Mouse (Mus musculus): ENCODE results near the gene Csk. TPM values are rescaled to one million over a fixed set of nuclear protein-coding genes. Genes with fewer than 3 reads are reported as not detected.

Gene Csk
- total and polyA plus RNA-seq, 2 experiments from 2014 or later = 10.8 to 54.2 TPM

DNA sequence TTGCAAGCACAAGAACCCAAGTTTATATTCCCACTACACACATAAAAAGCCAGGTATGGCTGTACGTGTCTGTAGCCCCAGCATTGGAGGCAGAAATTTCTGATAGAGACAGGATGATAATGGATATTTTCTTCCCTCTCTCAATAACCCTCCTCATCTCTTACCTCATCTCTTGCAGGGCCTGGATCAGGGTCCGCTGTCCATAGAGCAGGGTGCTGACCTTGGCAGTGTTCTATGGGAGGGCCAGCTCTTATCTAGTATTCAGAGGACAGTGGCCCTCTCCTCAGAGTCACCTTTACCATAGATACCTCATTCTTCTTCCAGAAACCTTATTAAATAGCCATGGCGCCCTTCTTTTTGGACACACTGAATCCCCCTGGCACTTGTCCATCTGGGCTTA, 43.6 kb downstream of the Csk start:
- DNase-seq (ENCODE audit: low spot score) (no peak), ATAC-seq (ENCODE audit: insufficient read depth, low read depth) (no peak)
- Histone ChIP-seq H3K36me3 (replicated peaks; ENCODE audit: control insufficient read depth, insufficient read depth, low read length) (no peaks in the 10 kb centered on the region), H3K9ac (replicated peaks; ENCODE audit: low read depth, low read length) (no peak overlapping the region), H3K4me3 (ENCODE audit: low read depth, low read length) (no peak overlapping the region), H3K4me2 (ENCODE audit: low read depth, low read length) (no peak overlapping the region), H3K4me1 (ENCODE audit: control insufficient read depth, insufficient read depth) (0 out of 2 replicates have a peak, but pooled peaks cover under 1% of the 10 kb centered on the region), H3K27me3 (ENCODE audit: control insufficient read depth, insufficient read depth, low read length) (peaks cover 30% of the 10 kb centered on the region), H3K27ac (ENCODE audit: low read depth) (no peak overlapping the region), H3K9me3 (replicated peaks; ENCODE audit: control insufficient read depth, low read length) (no peaks in the 10 kb centered on the region)
- 52% methylated on average over 3 of the region's 3 CpGs for WGBS
- TF ChIP-seq EP300 (IDR thresholded peaks at IDR 0.05; ENCODE audit: low read depth) (no peak), CTCF (IDR thresholded peaks at IDR 0.05; ENCODE audit: low read depth) (no peak)

DNA sequence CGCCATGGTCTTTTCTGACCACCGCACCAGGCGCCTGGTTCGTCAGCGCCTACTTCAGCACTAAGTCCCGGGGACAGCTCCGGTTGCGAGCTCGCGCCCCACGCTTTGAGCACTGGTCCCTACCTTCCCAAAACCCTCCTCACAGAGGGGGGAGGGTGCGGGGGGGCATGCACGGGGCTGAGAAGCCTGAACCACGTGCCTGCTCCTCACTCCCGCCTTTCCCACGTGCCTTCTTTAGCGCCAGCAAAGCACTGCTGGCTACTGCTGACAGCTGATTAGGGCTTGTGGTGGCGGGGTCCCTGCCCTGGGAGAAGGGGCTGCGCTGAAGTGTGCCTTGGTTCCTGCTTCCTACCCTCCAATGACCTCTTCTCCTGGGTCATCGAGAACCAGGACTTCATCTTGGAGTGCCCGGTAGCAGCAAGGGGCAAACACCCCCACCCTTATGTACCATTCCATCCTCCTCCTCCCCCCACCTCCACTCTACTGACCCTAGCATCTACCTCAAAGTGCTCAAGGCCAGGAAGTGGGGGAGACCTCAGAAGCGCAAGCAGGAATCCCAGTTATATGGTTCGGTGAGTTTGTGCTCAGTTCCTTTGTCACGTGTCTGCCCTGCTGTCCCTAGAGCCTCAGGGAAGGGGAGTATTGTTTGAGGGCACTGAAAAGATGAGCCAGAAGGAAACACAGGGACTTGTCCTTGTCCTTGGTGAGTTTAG, 47.1 kb downstream of the Csk start, which contains the start of gene Cplx3:
Gene Cplx3, minus strand, starts transcription at position 143 of the 713 bp plus-strand sequence.
- no peak within 1 kb of the TSS for H3K4me3 ChIP-seq (ENCODE audit: low read depth, low read length)
- H3K4me2 ChIP-seq (ENCODE audit: low read depth, low read length) = no peak within 1 kb of the TSS
- H3K9me3 ChIP-seq (replicated peaks; ENCODE audit: control insufficient read depth, low read length) = no peaks in the 10 kb centered on the region
- DNase-seq (ENCODE audit: low spot score) (peak; percentile 65), ATAC-seq (ENCODE audit: insufficient read depth, low read depth) (peak; percentile 83)
- no peak within 1 kb of the TSS for H3K9ac ChIP-seq (replicated peaks; ENCODE audit: low read depth, low read length)
- H3K27ac ChIP-seq (ENCODE audit: low read depth) = no peak within 1 kb of the TSS
- TF ChIP-seq CTCF (IDR thresholded peaks at IDR 0.05; ENCODE audit: low read depth) (no peak), EP300 (IDR thresholded peaks at IDR 0.05; ENCODE audit: low read depth) (no peak)
- no peaks in the 10 kb centered on the region for H3K36me3 ChIP-seq (replicated peaks; ENCODE audit: control insufficient read depth, insufficient read depth, low read length)
- WGBS = 3% methylated on average over 24 of the region's 24 CpGs
- H3K27me3 ChIP-seq (ENCODE audit: control insufficient read depth, insufficient read depth, low read length) = peaks cover 32% of the 10 kb centered on the region
- peaks cover 4% of the 10 kb centered on the region for H3K4me1 ChIP-seq (ENCODE audit: control insufficient read depth, insufficient read depth)

DNA sequence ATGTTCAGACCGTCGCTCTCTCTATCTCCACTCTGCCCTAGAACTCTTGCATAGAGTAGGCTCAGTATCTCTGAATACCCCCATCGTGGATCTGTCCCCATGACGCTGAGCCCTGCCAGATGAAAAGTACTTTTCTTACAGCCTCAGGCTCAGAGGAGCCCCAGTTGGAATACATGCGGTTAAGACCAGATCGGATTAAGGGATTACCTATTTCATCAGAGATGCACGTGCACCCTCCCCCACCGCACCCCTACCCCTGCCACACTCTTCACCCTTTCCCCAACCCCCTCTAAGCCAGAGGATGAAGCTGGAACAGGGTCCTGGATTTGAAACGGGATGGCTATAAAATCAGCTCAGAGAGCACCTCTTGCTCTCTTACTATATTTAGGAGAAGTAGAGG, 47.9 kb downstream of the Csk start:
- Histone ChIP-seq H3K4me2 (ENCODE audit: low read depth, low read length) (no peak overlapping the region), H3K4me3 (ENCODE audit: low read depth, low read length) (no peak overlapping the region), H3K36me3 (replicated peaks; ENCODE audit: control insufficient read depth, insufficient read depth, low read length) (no peaks in the 10 kb centered on the region), H3K27me3 (ENCODE audit: control insufficient read depth, insufficient read depth, low read length) (peaks cover 32% of the 10 kb centered on the region), H3K9ac (replicated peaks; ENCODE audit: low read depth, low read length) (no peak overlapping the region), H3K27ac (ENCODE audit: low read depth) (no peak overlapping the region), H3K4me1 (ENCODE audit: control insufficient read depth, insufficient read depth) (peaks cover 10% of the 10 kb centered on the region), H3K9me3 (replicated peaks; ENCODE audit: control insufficient read depth, low read length) (no peaks in the 10 kb centered on the region)
- 13% methylated on average over 9 of the region's 9 CpGs for WGBS
- TF ChIP-seq CTCF (IDR thresholded peaks at IDR 0.05; ENCODE audit: low read depth) (no peak), EP300 (IDR thresholded peaks at IDR 0.05; ENCODE audit: low read depth) (no peak)
- ATAC-seq (ENCODE audit: insufficient read depth, low read depth) (no peak), DNase-seq (ENCODE audit: low spot score) (no peak)

DNA sequence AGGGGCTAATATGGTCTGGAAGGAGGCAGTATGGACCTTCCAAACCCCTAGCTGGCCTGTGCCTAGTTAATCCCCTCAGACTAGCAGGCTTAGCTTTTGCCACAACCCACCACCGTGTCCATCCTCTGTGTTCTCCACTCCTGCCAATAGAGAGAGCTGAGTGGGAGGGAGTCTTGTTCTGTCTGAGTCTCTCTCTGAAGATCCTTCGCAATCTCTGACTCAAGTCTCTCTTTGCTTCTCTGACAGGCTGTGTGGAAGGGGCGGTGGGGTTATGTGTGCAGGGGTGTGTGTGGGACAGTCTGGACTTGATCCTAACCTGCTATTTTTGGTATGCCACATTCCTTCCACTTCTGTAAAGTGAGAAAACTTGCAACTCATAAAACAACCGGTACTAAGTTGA, 48.6 kb downstream of the Csk start:
- Histone ChIP-seq H3K4me3 (ENCODE audit: low read depth, low read length) (no peak overlapping the region), H3K9ac (replicated peaks; ENCODE audit: low read depth, low read length) (no peak overlapping the region), H3K36me3 (replicated peaks; ENCODE audit: control insufficient read depth, insufficient read depth, low read length) (no peaks in the 10 kb centered on the region), H3K9me3 (replicated peaks; ENCODE audit: control insufficient read depth, low read length) (no peaks in the 10 kb centered on the region), H3K27ac (ENCODE audit: low read depth) (no peak overlapping the region), H3K4me1 (ENCODE audit: control insufficient read depth, insufficient read depth) (peaks cover 10% of the 10 kb centered on the region), H3K27me3 (ENCODE audit: control insufficient read depth, insufficient read depth, low read length) (peaks cover 32% of the 10 kb centered on the region), H3K4me2 (ENCODE audit: low read depth, low read length) (no peak overlapping the region)
- WGBS = 64% methylated on average over 4 of the region's 4 CpGs
- ATAC-seq (ENCODE audit: insufficient read depth, low read depth) (no peak), DNase-seq (ENCODE audit: low spot score) (no peak)
- no peak for TF ChIP-seq CTCF (IDR thresholded peaks at IDR 0.05; ENCODE audit: low read depth)
- TF ChIP-seq EP300 (IDR thresholded peaks at IDR 0.05; ENCODE audit: low read depth) = no peak

DNA sequence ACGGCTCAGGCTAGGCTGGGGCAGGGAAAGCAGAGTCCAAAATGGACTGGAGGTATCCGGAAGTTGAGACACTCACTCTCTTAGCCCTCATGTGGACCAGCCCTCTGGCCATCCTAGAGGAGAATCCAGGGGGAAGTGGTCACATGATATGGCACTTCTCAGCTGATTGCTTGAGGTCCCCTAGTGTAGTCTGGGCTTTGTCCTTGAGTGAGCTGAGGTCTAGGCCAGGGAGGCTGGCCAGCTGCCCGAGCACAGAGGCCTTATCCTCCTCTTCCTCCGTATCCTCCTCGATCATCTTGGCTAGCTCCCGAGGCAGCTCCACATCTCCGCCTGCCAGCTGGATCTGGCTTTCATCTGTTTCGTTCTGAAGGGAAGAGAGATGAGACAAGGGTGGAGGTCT, 51.3 kb downstream of the Csk start:
- Histone ChIP-seq H3K4me1 (ENCODE audit: control insufficient read depth, insufficient read depth) (peaks cover 20% of the 10 kb centered on the region), H3K27me3 (ENCODE audit: control insufficient read depth, insufficient read depth, low read length) (peaks cover 24% of the 10 kb centered on the region), H3K4me2 (ENCODE audit: low read depth, low read length) (no peak overlapping the region), H3K9ac (replicated peaks; ENCODE audit: low read depth, low read length) (no peak overlapping the region), H3K4me3 (ENCODE audit: low read depth, low read length) (no peak overlapping the region), H3K9me3 (replicated peaks; ENCODE audit: control insufficient read depth, low read length) (no peaks in the 10 kb centered on the region), H3K36me3 (replicated peaks; ENCODE audit: control insufficient read depth, insufficient read depth, low read length) (no peaks in the 10 kb centered on the region), H3K27ac (ENCODE audit: low read depth) (no peak overlapping the region)
- DNase-seq (ENCODE audit: low spot score) (no peak), ATAC-seq (ENCODE audit: insufficient read depth, low read depth) (no peak)
- 23% methylated on average over 8 of the region's 8 CpGs for WGBS
- TF ChIP-seq EP300 (IDR thresholded peaks at IDR 0.05; ENCODE audit: low read depth) (no peak), CTCF (IDR thresholded peaks at IDR 0.05; ENCODE audit: low read depth) (no peak)

DNA sequence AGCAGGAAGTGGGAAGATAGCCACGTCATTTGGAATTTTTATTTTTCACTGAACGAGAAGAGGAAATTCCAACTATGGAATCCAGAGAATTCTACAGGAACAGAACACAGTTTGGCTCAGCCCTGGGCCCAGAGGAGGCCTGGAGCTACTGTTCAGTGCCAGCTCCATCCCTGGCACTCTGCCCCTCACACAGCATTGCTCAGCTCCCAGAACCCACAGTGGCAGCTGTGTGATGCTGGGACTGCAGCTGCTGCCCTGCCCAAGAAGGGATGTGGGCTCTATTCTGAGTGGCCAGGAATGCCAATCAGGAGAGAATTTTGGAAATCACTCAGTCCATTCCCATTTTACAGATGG, 52.1 kb downstream of the Csk start:
- no peak overlapping the region for H3K27ac ChIP-seq (ENCODE audit: low read depth)
- no peak overlapping the region for H3K9ac ChIP-seq (replicated peaks; ENCODE audit: low read depth, low read length)
- no peaks in the 10 kb centered on the region for H3K9me3 ChIP-seq (replicated peaks; ENCODE audit: control insufficient read depth, low read length)
- no peak overlapping the region for H3K4me3 ChIP-seq (ENCODE audit: low read depth, low read length)
- H3K36me3 ChIP-seq (replicated peaks; ENCODE audit: control insufficient read depth, insufficient read depth, low read length) = peaks cover under 1% of the 10 kb centered on the region; the same call in 1 of the 2 replicates
- TF ChIP-seq EP300 (IDR thresholded peaks at IDR 0.05; ENCODE audit: low read depth) (no peak), CTCF (IDR thresholded peaks at IDR 0.05; ENCODE audit: low read depth) (no peak)
- DNase-seq (ENCODE audit: low spot score) = no peak
- ATAC-seq (ENCODE audit: insufficient read depth, low read depth) = no peak
- WGBS = 24% methylated on average over 2 of the region's 2 CpGs
- peaks cover 17% of the 10 kb centered on the region for H3K27me3 ChIP-seq (ENCODE audit: control insufficient read depth, insufficient read depth, low read length)
- H3K4me1 ChIP-seq (ENCODE audit: control insufficient read depth, insufficient read depth) = peaks cover 20% of the 10 kb centered on the region
- H3K4me2 ChIP-seq (ENCODE audit: low read depth, low read length) = no peak overlapping the region
